Mouse (Mus musculus): ENCODE measurements around the gene Gpank1. TPM values are rescaled to one million over a fixed set of nuclear protein-coding genes. Genes with fewer than 3 reads are reported as not detected.
A peak's percentile ranks its signal among the peaks of the same experiment; 100 is the strongest.

The Gpank1 gene
- total RNA-seq, 2 experiments from 2014 or later: 22.6 to 48.5 TPM

DNA sequence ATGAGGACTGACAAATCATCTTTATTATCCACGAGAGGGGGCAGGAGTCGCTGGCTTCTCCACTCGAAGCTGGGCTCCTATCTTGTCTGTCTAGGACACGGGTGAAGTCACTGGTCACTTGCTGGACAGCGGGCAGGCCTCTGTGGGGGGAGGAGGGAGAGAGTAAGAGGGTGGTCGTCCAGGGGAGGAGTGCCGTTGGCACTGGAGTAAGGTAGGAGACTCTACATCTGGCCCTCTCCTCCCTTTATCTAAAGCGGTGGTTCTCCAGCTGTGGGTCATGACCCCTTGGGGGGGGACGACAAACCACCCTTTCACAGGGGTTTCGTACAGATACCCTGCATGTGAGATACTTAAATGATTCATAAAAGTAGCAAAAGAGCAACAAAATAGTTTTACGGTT, 7.7 kb downstream of the Gpank1 start:
- ATAC-seq (ENCODE audit: poor library complexity, severe bottlenecking): no peak

DNA sequence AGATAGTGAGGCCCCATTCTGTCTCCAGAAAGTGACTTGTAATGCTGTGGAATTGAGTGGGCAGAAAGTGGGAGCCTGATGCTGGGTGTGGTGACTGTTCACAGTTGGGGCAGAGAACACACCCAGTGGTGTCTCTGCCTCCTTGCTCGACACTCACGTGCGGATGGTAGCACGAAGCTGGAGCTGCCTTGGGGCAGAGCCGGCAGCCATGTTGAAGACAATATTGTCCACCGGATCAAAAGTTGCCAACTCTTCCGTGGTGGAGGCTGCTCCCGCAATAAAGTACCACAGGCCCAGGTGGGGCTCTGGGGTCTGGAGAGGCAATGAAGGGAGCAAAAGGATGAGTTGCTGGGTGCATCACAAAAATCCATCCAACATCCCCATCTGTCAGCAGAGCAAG, 9.8 kb downstream of the Gpank1 start:
- ATAC-seq (ENCODE audit: poor library complexity, severe bottlenecking): no peak

DNA sequence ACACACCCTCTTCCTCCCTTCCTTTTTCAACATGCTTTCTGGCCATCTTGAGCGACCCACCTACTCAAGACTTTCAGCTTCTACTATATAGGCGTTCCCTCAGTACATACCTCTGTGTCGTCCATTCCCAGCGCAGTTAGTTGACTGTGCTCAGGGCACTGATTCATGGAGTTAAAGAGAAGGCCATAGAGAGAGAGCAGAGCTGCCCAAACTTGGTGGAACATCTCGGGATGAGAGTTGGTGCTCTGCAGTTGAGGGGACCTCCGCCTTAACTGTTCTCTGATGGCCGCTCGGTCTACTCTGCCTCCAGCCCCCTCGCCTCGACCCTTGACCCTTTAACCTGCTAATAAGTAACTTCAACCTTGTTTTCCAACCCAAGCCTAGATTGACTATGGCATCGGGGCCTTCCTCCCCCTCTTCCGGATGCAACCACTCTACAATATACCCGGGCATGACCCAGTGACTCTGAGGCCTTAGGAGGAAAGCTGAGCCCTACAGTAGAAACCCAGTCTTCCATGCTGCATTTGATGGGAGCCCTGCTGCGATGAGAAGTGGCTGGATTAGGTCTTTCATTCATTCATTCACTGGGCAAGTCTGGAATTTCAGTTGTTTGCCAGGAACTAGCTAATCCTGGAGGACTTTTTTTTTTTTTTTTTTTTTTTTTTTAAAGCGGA, 10.4 kb downstream of the Gpank1 start, which contains the start of gene Apom:
Gene Apom, minus strand, starts transcription at position 551 of the 674 bp plus-strand sequence.
- no peak for ATAC-seq (ENCODE audit: poor library complexity, severe bottlenecking)

DNA sequence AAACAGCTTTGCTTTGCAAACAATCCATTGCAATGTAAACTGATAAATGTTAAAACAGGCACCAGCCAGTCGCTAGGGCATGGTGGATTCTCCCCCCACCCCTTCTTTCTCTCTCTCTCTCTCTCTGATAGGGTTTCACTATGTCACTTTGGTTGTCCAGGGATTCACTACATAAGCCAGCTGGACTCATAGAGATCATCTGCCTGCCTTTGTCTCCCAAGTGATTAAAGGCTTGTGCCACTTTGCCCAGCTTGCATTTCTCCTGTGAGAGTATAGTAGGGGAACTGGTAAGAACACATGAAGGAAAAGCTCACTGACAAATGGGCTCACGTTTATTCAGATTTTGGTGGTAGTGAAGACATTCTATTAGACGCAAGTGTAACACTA, 10.9 kb downstream of the Gpank1 start:
- ATAC-seq (ENCODE audit: poor library complexity, severe bottlenecking): no peak

GRCm38 (mm10) chr17:35133517-35133916, 12.3 kb downstream of the Gpank1 start:
- no peak for ATAC-seq (ENCODE audit: poor library complexity, severe bottlenecking)

DNA sequence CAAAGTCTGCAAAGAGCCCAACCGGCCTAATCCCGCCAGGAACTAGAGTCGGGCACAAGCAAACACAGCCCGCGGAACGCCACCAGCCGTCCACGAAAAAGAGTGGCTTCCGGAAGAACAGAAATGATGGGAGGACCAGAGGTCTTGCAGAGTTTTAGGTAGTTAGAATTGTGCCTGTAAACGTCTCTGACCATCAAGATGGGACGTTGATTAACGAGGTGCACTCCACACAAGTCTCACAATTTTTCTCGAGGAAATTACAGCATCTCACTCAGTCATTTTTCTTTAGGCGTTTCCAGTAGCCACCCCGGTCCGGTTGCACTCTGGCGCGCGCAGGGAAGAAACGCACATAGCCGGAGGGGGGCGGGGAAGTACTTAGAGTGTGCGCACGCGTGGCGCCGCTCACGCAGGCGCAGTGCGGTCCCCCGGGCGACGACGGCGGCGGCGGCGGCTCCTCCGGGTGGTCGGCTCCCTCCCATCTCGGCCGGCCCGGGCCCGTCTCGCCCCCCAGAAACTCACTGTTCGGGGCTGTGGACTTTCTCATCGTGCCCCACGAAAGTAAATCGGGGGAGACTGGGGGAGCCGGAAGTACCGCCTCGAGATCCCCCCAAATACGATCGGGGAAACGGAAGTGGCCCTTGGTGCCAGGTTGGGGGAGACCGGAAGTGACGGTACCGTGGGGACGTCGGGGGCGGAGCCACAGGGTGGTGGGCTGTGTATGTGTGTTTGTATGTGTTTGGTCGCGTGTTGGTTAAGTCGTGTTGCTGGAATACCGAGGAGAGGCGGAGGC, 13.7 kb downstream of the Gpank1 start, which contains the start of gene Bag6:
Gene Bag6, plus strand, starts transcription at position 378 of the 790 bp plus-strand sequence.
- ATAC-seq (ENCODE audit: poor library complexity, severe bottlenecking): peak; percentile 88

DNA sequence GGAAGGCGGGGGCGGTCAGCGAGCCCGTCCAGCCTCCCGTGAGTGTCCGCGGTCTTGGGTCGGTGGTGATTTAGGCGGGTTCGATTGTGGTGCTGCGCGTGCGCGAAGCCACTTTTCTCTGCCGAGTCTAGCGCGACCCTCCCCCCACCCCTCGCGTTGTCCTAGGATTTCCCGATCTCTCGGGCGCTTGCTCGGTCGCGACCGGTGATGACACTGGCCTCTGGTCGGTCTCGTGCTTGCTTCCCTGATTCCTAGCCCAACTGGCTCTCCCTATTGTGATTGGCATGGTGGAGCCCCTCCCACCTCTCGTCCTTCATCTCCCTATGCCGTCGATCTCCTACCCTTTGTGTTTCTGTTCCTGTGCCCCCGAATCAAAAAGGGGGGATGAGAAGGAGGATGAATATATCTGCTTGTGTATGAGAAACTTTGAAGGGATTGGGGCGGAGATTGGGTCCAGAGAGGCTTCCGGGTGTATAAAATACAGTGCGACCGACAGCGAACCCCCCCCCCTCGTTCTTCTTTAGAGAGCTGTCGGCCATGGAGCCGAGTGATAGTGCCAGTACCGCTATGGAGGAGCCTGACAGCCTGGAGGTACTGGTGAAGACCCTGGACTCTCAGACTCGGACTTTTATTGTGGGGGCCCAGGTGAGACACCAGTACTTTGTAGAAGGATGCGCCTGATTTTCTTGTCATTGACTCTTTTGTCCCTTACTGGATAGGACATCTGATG, 14.5 kb downstream of the Gpank1 start:
- ATAC-seq (ENCODE audit: poor library complexity, severe bottlenecking): peak; percentile 68

GRCm38 (mm10) chr17:35139269-35139668, 18.0 kb downstream of the Gpank1 start:
- no peak for ATAC-seq (ENCODE audit: poor library complexity, severe bottlenecking)

DNA sequence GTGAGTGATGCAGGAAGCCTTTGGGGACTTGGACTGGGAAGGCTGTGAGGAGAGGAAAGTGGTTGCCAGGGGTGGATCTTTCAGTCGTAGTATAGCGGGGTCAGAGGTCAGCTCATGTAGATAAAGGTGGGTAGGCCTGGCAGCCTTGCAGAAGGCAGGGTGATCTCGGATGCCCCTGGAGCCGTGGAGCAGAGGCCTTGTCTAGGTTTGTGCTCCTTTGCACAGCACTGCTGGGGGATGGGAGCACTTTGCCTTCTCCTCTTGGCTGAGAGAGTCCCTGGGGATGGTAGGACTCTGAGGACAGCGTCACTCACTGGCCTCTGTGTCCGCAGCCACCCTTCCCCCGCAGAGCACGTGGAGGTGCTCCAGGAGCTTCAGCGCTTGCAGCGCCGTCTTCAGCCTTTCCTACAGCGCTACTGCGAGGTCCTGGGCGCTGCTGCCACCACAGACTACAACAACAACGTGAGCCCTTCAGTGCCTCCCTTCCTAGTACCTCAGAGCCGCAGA, 19.3 kb downstream of the Gpank1 start:
- no peak for ATAC-seq (ENCODE audit: poor library complexity, severe bottlenecking)

DNA sequence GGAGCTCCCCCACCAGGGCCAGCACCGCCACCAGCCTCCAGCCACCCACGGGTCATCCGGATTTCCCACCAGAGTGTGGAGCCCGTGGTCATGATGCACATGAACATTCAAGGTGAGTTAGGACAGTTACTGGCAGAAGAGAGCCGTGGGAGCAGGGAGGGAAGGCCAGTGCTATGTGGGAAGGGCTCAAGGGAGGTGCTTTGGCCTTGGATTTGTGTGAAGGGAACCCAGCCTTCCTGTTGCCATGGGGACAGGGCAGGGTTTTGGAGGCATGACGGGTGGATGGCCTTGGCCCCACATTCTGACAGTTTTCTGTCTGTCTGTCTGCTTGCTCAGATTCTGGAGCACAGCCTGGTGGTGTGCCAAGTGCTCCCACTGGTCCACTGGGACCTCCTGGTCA, 20.7 kb downstream of the Gpank1 start:
- no peak for ATAC-seq (ENCODE audit: poor library complexity, severe bottlenecking)

DNA sequence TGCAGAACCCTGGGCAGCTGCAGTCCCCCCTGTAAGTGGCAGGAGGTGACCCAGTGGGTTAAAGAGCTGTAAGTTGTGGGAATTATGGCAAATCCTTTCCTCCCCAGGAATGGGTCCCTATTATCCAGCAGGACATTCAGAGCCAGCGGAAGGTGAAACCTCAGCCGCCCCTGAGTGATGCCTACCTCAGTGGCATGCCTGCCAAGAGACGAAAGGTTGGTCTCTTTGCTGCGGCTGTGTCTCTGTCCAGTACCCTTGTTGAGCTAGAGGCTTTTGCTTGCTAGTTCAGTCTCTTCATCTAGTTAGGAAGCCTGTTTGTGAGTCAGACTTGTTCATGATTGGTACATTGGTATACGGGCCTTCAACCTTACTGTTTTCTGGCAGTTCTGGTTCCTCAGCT, 24.9 kb downstream of the Gpank1 start:
- no peak for ATAC-seq (ENCODE audit: poor library complexity, severe bottlenecking)

DNA sequence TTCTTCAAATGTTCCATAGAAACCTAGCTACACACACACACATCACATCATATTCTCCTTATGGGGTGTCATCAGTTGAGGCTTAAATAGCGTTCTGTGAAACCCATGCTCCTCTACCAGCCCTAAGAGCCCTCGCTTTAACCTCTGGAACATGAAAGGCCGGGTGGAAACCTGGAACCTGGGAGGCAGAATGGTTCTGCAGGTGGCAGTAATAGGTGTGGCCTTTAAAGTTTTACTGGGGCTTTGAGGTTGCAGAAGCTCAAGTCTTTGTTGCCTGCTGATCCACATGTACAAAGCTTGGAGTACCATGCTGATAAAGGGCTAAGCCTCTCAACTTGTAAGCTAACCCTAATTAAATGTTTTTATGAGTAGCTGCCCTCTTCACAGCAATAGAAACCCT, 26.1 kb downstream of the Gpank1 start:
- ATAC-seq (ENCODE audit: poor library complexity, severe bottlenecking): no peak

- ATAC-seq (ENCODE audit: poor library complexity, severe bottlenecking): no peak
Measured at GRCm38 (mm10) chr17:35147922-35148639, 26.8 kb downstream of the Gpank1 start.

DNA sequence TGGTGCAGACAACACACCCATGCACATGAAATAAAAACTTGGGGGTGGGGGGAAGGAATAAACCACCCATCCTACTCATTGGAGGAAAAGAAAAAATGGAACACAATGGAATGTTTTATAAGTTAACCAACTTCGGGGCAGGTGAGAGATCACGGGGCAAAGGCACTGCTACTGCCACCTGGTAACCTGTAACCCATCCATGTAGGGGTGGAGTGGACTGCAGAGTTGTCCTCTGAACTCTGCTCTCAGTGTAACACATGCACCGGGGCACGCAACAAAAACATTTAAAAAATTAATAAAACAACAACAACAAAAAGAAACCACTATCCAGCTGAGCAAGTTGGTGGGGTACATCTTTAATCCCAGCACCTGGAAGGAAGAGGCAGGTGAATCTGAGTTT, 30.9 kb downstream of the Gpank1 start:
- ATAC-seq (ENCODE audit: poor library complexity, severe bottlenecking): no peak

DNA sequence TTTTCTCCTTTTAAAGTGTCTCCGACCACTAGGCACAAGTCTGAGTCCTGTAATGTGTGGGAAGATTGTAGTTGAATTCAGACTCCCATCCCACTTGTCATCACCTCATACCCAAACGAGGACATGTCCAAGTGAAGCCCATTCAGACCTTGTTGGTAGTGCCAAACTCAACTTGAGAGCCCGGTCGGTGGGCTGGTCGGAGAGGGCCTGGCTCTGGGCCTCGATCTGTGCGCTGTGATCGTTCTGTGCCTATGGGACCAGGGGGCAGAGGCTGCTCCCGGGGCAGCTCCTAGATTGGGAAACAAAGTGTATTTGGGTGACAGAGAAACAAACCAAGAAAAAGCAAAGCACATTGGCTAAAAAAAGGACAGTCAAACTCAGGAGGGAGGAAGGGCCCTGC, 31.8 kb downstream of the Gpank1 start:
- no peak for ATAC-seq (ENCODE audit: poor library complexity, severe bottlenecking)

GRCm38 (mm10) chr17:35153931-35154330, 32.7 kb downstream of the Gpank1 start:
- ATAC-seq (ENCODE audit: poor library complexity, severe bottlenecking): no peak

GRCm38 (mm10) chr17:35154616-35155015, 33.4 kb downstream of the Gpank1 start:
- ATAC-seq (ENCODE audit: poor library complexity, severe bottlenecking): no peak

GRCm38 (mm10) chr17:35155451-35155850, 34.2 kb downstream of the Gpank1 start:
- no peak for ATAC-seq (ENCODE audit: poor library complexity, severe bottlenecking)

DNA sequence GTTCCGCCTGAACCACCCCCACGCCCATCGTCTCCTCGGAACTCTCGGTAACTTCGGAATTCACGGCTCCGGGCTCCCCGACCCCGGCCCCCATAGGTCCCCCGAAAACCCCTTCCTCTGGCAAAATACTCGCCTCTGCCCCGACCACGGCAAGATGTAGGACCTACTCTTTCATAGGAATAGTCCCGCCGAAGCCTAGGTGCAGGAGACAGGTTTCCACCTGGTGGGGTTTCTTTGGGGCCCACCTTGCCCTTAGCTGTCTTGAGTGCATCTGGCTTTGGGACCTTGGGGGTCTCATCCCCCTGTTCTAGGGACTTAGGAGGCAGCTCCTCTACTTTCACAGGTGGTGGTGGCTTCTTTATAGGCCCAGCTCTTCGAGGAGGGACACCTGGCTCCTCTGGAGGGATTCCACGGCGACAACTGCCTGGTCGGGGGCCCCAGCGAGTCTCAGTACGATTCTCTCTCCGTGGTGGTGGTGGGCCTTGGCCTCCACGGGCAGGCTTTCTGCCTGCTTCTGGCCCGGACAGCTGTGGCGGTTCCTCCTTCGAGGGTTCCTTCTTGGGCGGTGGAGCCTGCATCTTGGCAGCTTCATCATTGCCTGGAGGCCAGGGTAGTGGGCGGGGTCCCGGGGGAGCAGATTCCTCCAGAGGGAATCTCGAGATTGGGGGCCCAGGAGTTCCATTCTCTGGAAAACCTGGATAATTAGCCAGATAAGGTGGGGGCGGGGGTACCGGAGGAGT, 35.4 kb downstream of the Gpank1 start:
- no peak for ATAC-seq (ENCODE audit: poor library complexity, severe bottlenecking)

DNA sequence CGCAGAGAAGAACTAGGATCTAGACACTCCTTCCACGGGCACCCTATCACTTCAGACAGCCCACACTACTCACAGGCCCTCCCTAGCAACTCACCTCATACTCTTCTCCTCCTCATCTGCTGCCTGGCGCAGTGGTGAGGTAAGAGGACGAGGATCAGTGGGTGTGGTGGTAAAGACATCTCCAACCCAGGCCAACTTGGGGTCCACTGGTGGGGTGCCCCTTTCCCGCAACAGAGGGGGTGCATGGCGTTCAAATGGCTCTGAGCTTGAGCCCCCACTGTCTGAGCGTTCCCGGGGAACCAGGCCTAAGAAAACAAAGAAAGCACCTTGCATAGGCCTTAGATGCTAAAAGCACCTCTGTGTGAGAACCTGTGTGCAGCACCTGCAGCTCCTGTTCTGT, 36.0 kb downstream of the Gpank1 start:
- no peak for ATAC-seq (ENCODE audit: poor library complexity, severe bottlenecking)

All from megakaryocyte, adult 5-6 weeks (primary cell).